In genomic region chr5:148933767-148934166, GRCm38 (mm10) we compare ENCODE assay signal across 26 mouse cellular contexts. TPM values are rescaled to one million over a fixed set of nuclear protein-coding genes. Genes with fewer than 3 reads are reported as not detected.
A peak's percentile ranks its signal among the peaks of the same experiment; 100 is the strongest.
DNase-seq lines count a peak whose midpoint lies in the region; ATAC-seq lines count a peak whose summit lies in the region.
"Had no signal": no experiment of that assay in that cellular context is flagged by ENCODE, and none has a peak within 500 bp of the region (broad histone marks: within the 10 kb centered on the region; RNA-seq: fewer than 3 reads in every experiment).

No protein-coding gene starts in this region.

- H3K27me3 ChIP-seq in kidney, embryonic 15.5 days: no peaks in the 10 kb centered on the region
- H3K27me3 ChIP-seq in limb, embryonic 11.5 days (ENCODE audit: control insufficient read depth, insufficient read depth, low read length): no peaks in the 10 kb centered on the region
- H3K27me3 ChIP-seq in liver, embryonic 15.5 days: no peaks in the 10 kb centered on the region
- H3K27me3 ChIP-seq: CH12.LX; embryonic facial prominence, embryonic 13.5 days; forebrain, embryonic 12.5 days; heart, embryonic 15.5 days; hindbrain, embryonic 12.5 days; limb, embryonic 13.5 days; midbrain, embryonic 12.5 days; neural tube, embryonic 13.5 days had no signal

- peaks cover 25% of the 10 kb centered on the region for H3K4me1 ChIP-seq in kidney, embryonic 15.5 days
- peaks cover 16% of the 10 kb centered on the region for H3K4me1 ChIP-seq in limb, embryonic 11.5 days (ENCODE audit: control insufficient read depth, insufficient read depth, low read length)
- H3K4me1 ChIP-seq in liver, embryonic 15.5 days (replicated peaks): peaks cover 64% of the 10 kb centered on the region

- H3K9ac ChIP-seq in kidney, embryonic 15.5 days: no peak overlapping the region
- H3K9ac ChIP-seq in limb, embryonic 11.5 days (ENCODE audit: low read length): peak overlapping the region; percentile 5; the same call in 1 of the 2 replicates
- H3K9ac ChIP-seq in liver, embryonic 15.5 days: no peak overlapping the region
- H3K9ac ChIP-seq: embryonic facial prominence, embryonic 13.5 days; forebrain, embryonic 12.5 days; forebrain, postnatal 0 days; heart, embryonic 15.5 days; hindbrain, embryonic 12.5 days; limb, embryonic 13.5 days; lung, embryonic 14.5 days; midbrain, embryonic 12.5 days; neural tube, embryonic 13.5 days had no signal

- 13% methylated on average over 8 of the region's 8 CpGs for WGBS in kidney, embryonic 15.5 days
- WGBS in limb, embryonic 11.5 days: 28% methylated on average over 8 of the region's 8 CpGs
- 67% methylated on average over 8 of the region's 8 CpGs for WGBS in liver, embryonic 15.5 days (ENCODE audit: insufficient replicate concordance)

- ATAC-seq in kidney, embryonic 15.5 days (replicated peaks; ENCODE audit: low FRiP score): no peak
- ATAC-seq in limb, embryonic 11.5 days (ENCODE audit: insufficient number of reproducible peaks, low FRiP score, low TSS enrichment, low read depth): no peak
- no peak for ATAC-seq in liver, embryonic 15.5 days (ENCODE audit: insufficient read depth)
- ATAC-seq: forebrain, postnatal 0 days had no signal

- H3K4me2 ChIP-seq in kidney, embryonic 15.5 days: no peak overlapping the region
- no peak overlapping the region for H3K4me2 ChIP-seq in limb, embryonic 11.5 days (ENCODE audit: low read depth, severe bottlenecking)
- H3K4me2 ChIP-seq in liver, embryonic 15.5 days: no peak overlapping the region
- H3K4me2 ChIP-seq: embryonic facial prominence, embryonic 13.5 days; forebrain, embryonic 12.5 days; heart, embryonic 15.5 days; hindbrain, embryonic 12.5 days; limb, embryonic 13.5 days; lung, embryonic 14.5 days; midbrain, embryonic 12.5 days; neural tube, embryonic 13.5 days had no signal

- peak; percentile 52 for DNase-seq in embryo, embryonic 10 days (ENCODE audit: low spot score)
- DNase-seq in embryo, embryonic 9.5 days (ENCODE audit: extremely low spot score): no peak
- no peak for DNase-seq in kidney, postnatal 14 days
- DNase-seq in limb, embryonic 11.5 days (ENCODE audit: low spot score): peak; percentile 36
- DNase-seq in lung, postnatal 14 days: no peak
- DNase-seq in ovary, adult 18-20 months (ENCODE audit: low spot score): no peak
- DNase-seq: adrenal gland, adult 8-10 months; cerebellum, adult 2 months; cerebellum, postnatal 14 days; forebrain, postnatal 0 days; gastrocnemius, postnatal 10 days; kidney, adult 8-10 months; kidney, postnatal 36 days; lung, embryonic 14.5 days; thymus, adult 2 months; thymus, postnatal 4 days had no signal

- 0 out of 2 replicates have a peak overlapping the region, but pooled peaks have one; percentile 35 for H3K27ac ChIP-seq in kidney, embryonic 15.5 days
- H3K27ac ChIP-seq in limb, embryonic 11.5 days (replicated peaks; ENCODE audit: low read depth, low read length): 0 out of 2 replicates have a peak overlapping the region, but pooled peaks have one; percentile 21
- H3K27ac ChIP-seq in liver, embryonic 15.5 days (replicated peaks): peak overlapping the region; percentile 84
- H3K27ac ChIP-seq: embryonic facial prominence, embryonic 13.5 days; forebrain, embryonic 12.5 days; heart, embryonic 15.5 days; hindbrain, embryonic 12.5 days; limb, embryonic 13.5 days; midbrain, embryonic 12.5 days; neural tube, embryonic 13.5 days had no signal

- no peaks in the 10 kb centered on the region for H3K36me3 ChIP-seq in kidney, embryonic 15.5 days
- H3K36me3 ChIP-seq in limb, embryonic 11.5 days (ENCODE audit: control insufficient read depth, insufficient read depth, low read length): no peaks in the 10 kb centered on the region
- no peaks in the 10 kb centered on the region for H3K36me3 ChIP-seq in liver, embryonic 15.5 days (replicated peaks)
- H3K36me3 ChIP-seq: embryonic facial prominence, embryonic 13.5 days; forebrain, embryonic 12.5 days; heart, embryonic 15.5 days; hindbrain, embryonic 12.5 days; limb, embryonic 13.5 days; midbrain, embryonic 12.5 days; neural tube, embryonic 13.5 days had no signal

- peaks cover 3% of the 10 kb centered on the region; the same call in 1 of the 2 replicates for H3K9me3 ChIP-seq in kidney, embryonic 15.5 days (replicated peaks)
- H3K9me3 ChIP-seq in limb, embryonic 11.5 days (ENCODE audit: control insufficient read depth, low read length): no peaks in the 10 kb centered on the region; the same call in 1 of the 2 replicates
- H3K9me3 ChIP-seq in liver, embryonic 15.5 days (replicated peaks): 0 out of 2 replicates have a peak, but pooled peaks cover 3% of the 10 kb centered on the region
- H3K9me3 ChIP-seq: embryonic facial prominence, embryonic 13.5 days; forebrain, embryonic 12.5 days; heart, embryonic 15.5 days; hindbrain, embryonic 12.5 days had no signal

- no peak overlapping the region for H3K4me3 ChIP-seq in kidney, embryonic 15.5 days (replicated peaks)
- no peak overlapping the region for H3K4me3 ChIP-seq in limb, embryonic 11.5 days (ENCODE audit: low read depth, low read length)
- H3K4me3 ChIP-seq in liver, embryonic 15.5 days (replicated peaks): no peak overlapping the region
- H3K4me3 ChIP-seq: embryonic facial prominence, embryonic 13.5 days; forebrain, embryonic 12.5 days; heart, embryonic 15.5 days; hindbrain, embryonic 12.5 days; limb, embryonic 13.5 days; midbrain, embryonic 12.5 days; neural tube, embryonic 13.5 days had no signal

RNA-seq across cellular contexts. Expression of gene Katnal1, which starts 4.6 kb away (rescaled TPM):
- polyA plus RNA-seq in kidney, embryonic 15.5 days (2015; fragmentation: Nextera tagmentation; extraction: Ambion mirVana): 10.1 and 13.7 TPM in 2 replicates
- 23.1 and 24.2 TPM in 2 replicates for polyA plus RNA-seq in limb, embryonic 11.5 days (2014; fragmentation: Nextera tagmentation; extraction: Ambion mirVana)
- 8.1 and 9.0 TPM in 2 replicates for polyA plus RNA-seq in liver, embryonic 15.5 days (2015; fragmentation: Nextera tagmentation; extraction: Ambion mirVana)

Comparison
In these comparisons a context has a peak if more than half of its experiments do, and no peak if none do; other contexts are left out.
1. DNase-seq: peak in embryo, embryonic 10 days (single experiment) and limb, embryonic 11.5 days (single experiment); none in embryo, embryonic 9.5 days (single experiment), kidney, postnatal 14 days (single experiment), lung, postnatal 14 days (single experiment) and ovary, adult 18-20 months (single experiment).
2. H3K27ac ChIP-seq: peak in every context shown above with its lines; median percentile 84 in liver, embryonic 15.5 days; 35 in kidney, embryonic 15.5 days; 21 in limb, embryonic 11.5 days.